Mouse (Mus musculus): ENCODE data around the gene Tgm5. TPM values are rescaled to one million over a fixed set of nuclear protein-coding genes. Genes with fewer than 3 reads are reported as not detected.
"Not testable (repeated sequence)": the region's sequence is repeated elsewhere in the genome, so short reads cannot be mapped to it uniquely, and the experiment has no call there.

Tgm5 gene
- polyA plus RNA-seq, 1 experiment from 2014 or later: not detected

- no peak overlapping the region for H3K4me2 ChIP-seq (replicated peaks)
- no peak overlapping the region for H3K4me3 ChIP-seq
- no peaks in the 10 kb centered on the region for H3K4me1 ChIP-seq
- WGBS: 65% methylated on average over 2 of the region's 2 CpGs
- H3K9ac ChIP-seq (replicated peaks): no peak overlapping the region
- H3K36me3 ChIP-seq: no peaks in the 10 kb centered on the region
- no peak overlapping the region for H3K27ac ChIP-seq (replicated peaks)
- ATAC-seq (replicated peaks): no peak
- H3K9me3 ChIP-seq: no peaks in the 10 kb centered on the region
- H3K27me3 ChIP-seq: no peaks in the 10 kb centered on the region
Measured at GRCm38 (mm10) chr2:121003586-121003985, 82.1 kb downstream of the Tgm5 start.

- Histone ChIP-seq H3K4me1 (no peaks in the 10 kb centered on the region), H3K27ac (replicated peaks) (no peak overlapping the region), H3K27me3 (no peaks in the 10 kb centered on the region), H3K36me3 (no peaks in the 10 kb centered on the region; the same call in 1 of the 2 replicates), H3K9me3 (no peaks in the 10 kb centered on the region), H3K4me2 (replicated peaks) (no peak overlapping the region), H3K4me3 (no peak overlapping the region), H3K9ac (replicated peaks) (no peak overlapping the region)
- WGBS: 83% methylated on average over 8 of the region's 8 CpGs
- no peak for ATAC-seq (replicated peaks)
Measured at GRCm38 (mm10) chr2:120998863-120999262, 86.8 kb downstream of the Tgm5 start.

GRCm38 (mm10) chr2:120996607-120997006 lies 89.0 kb downstream of the Tgm5 start:
- H3K9me3 ChIP-seq; H3K9ac ChIP-seq (replicated peaks); ATAC-seq (replicated peaks); H3K36me3 ChIP-seq; H3K4me3 ChIP-seq; H3K27ac ChIP-seq (replicated peaks); H3K4me1 ChIP-seq; H3K4me2 ChIP-seq (replicated peaks); H3K27me3 ChIP-seq: not testable (repeated sequence)
- WGBS: 70% methylated on average over 1 of the region's 1 CpGs

Other genes with a start within 250 kb of the Tgm5 start
- gene Cdan1, start 235.7 kb downstream of the Tgm5 start, polyA plus RNA-seq (2015; fragmentation: Nextera tagmentation; extraction: Ambion mirVana): 5.8 and 7.4 TPM in 2 replicates
- 12.2 and 13.1 TPM in 2 replicates for gene Ttbk2, start 235.2 kb downstream of the Tgm5 start, polyA plus RNA-seq (2015; fragmentation: Nextera tagmentation; extraction: Ambion mirVana)
- 34.6 and 35.3 TPM in 2 replicates for gene Ubr1, start 115.1 kb downstream of the Tgm5 start, polyA plus RNA-seq (2015; fragmentation: Nextera tagmentation; extraction: Ambion mirVana)
- 7.9 and 8.1 TPM in 2 replicates for gene Tmem62, start 108.8 kb downstream of the Tgm5 start, polyA plus RNA-seq (2015; fragmentation: Nextera tagmentation; extraction: Ambion mirVana)
- gene Ccndbp1, start 77.4 kb downstream of the Tgm5 start, polyA plus RNA-seq (2015; fragmentation: Nextera tagmentation; extraction: Ambion mirVana): 78.4 and 80.9 TPM in 2 replicates
- gene Epb42, start 48.8 kb downstream of the Tgm5 start, polyA plus RNA-seq (2015; fragmentation: Nextera tagmentation; extraction: Ambion mirVana): 0.25 and 0.69 TPM in 2 replicates
- not detected in 2 replicates for gene Tgm7, start 24.0 kb upstream of the Tgm5 start, polyA plus RNA-seq (2015; fragmentation: Nextera tagmentation; extraction: Ambion mirVana)
- 29.7 and 36.9 TPM in 2 replicates for gene Adal, start 54.6 kb upstream of the Tgm5 start, polyA plus RNA-seq (2015; fragmentation: Nextera tagmentation; extraction: Ambion mirVana)
- 25.7 and 27.0 TPM in 2 replicates for gene Lcmt2, start 54.8 kb upstream of the Tgm5 start, polyA plus RNA-seq (2015; fragmentation: Nextera tagmentation; extraction: Ambion mirVana)
- gene Tubgcp4, start 84.8 kb upstream of the Tgm5 start, polyA plus RNA-seq (2015; fragmentation: Nextera tagmentation; extraction: Ambion mirVana): 63.3 and 70.2 TPM in 2 replicates
- gene Zscan29, start 85.3 kb upstream of the Tgm5 start, polyA plus RNA-seq (2015; fragmentation: Nextera tagmentation; extraction: Ambion mirVana): 10.4 and 10.7 TPM in 2 replicates
- 186 and 197 TPM in 2 replicates for gene Trp53bp1, start 185.6 kb upstream of the Tgm5 start, polyA plus RNA-seq (2015; fragmentation: Nextera tagmentation; extraction: Ambion mirVana)
- 9.4 and 13.9 TPM in 2 replicates for gene Map1a, start 203.8 kb upstream of the Tgm5 start, polyA plus RNA-seq (2015; fragmentation: Nextera tagmentation; extraction: Ambion mirVana)

All from forebrain, embryonic 15.5 days (tissue).